Mouse (Mus musculus) E14TG2a.4 (cell line): ENCODE measurements around the gene Mbnl2.
"Not testable (repeated sequence)": the region's sequence is repeated elsewhere in the genome, so short reads cannot be mapped to it uniquely, and the experiment has no call there.

Source experiments
- H3K27me3 ChIP-seq: 2 replicates; pipeline ENCODE4 v1.6.1; 2014; ENCODE audit warnings: low read length, control low read depth; ENCODE audit not compliant: insufficient read depth
- H3K36me3 ChIP-seq: 2 replicates; pipeline ENCODE4 v1.6.1; 2014; ENCODE audit warnings: low read length, control low read depth; ENCODE audit not compliant: insufficient read depth
- H3K4me1 ChIP-seq: replicated peaks from 2 replicates; pipeline ENCODE4 v1.6.1; 2014; ENCODE audit warnings: low read depth, low read length, control low read depth
- H3K4me3 ChIP-seq: replicated peaks from 2 replicates; pipeline ENCODE4 v1.5.1; 2014; ENCODE audit warnings: mild to moderate bottlenecking, low read length
- H3K9me3 ChIP-seq: 2 replicates; pipeline ENCODE4 v1.6.1; 2014; ENCODE audit warnings: low read length, control low read depth
- CTCF ChIP-seq: conservative IDR thresholded peaks from 2 replicates; pipeline ENCODE4 v1.5.1; 2014; ENCODE audit warnings: low read length
- NANOG ChIP-seq: IDR thresholded peaks from 2 replicates; pipeline ENCODE4 v1.6.1; 2014; ENCODE audit warnings: borderline replicate concordance, low read length, mixed read lengths
- POU5F1 ChIP-seq: IDR thresholded peaks from 2 replicates; pipeline ENCODE4 v1.6.1; 2014; ENCODE audit warnings: low read length, borderline replicate concordance

Mbnl2 gene

DNA sequence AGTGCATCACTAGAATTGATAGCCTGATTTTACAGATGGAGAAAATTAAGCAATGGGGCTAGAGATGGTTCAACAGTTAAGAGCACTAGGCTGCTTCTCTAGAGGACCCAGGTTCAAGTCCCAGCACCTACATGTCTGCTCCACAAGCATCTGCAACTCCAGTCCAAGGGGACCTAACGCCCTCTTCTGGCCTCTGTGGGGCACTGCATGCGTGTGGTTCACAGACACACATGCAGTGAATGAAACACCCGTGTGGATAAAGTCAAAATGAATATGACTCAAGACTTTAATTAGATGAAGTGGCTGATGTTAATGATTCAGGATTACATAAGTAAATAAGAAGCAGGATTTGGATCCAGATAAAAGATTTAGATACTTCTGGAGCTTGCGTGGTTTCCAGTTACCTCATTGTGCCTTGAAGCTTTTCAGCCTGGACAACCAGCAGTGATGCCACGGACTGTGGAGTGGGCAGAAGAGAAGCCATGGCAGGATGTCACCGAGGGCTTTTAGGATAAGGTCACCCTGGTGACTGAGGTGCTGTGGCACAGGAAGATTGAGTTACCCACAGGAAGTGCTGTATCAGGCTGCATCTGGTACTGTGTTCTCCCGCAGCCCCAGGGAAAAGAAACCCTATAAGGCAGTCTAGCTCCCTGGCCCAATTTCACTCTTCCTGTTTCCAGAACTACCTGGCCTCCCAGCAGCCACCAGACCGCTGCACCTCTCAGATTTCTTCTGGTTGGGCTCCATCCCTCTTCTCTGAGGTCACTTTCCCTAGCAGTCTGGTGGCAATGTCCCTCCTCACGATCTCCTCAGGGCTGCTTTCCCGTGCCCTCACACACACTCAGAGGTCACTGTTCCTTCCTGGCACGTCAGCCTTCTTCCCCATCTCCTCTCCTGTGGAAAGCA, 72.2 kb downstream of the Mbnl2 start:
- no peak overlapping the region for H3K4me3 ChIP-seq
- no peaks in the 10 kb centered on the region for H3K27me3 ChIP-seq
- peaks cover 25% of the 10 kb centered on the region for H3K9me3 ChIP-seq
- peak; percentile 13; the same call in 1 of the 2 replicates for TF ChIP-seq CTCF
- no peak for TF ChIP-seq POU5F1
- no peaks in the 10 kb centered on the region for H3K4me1 ChIP-seq
- no peaks in the 10 kb centered on the region for H3K36me3 ChIP-seq

DNA sequence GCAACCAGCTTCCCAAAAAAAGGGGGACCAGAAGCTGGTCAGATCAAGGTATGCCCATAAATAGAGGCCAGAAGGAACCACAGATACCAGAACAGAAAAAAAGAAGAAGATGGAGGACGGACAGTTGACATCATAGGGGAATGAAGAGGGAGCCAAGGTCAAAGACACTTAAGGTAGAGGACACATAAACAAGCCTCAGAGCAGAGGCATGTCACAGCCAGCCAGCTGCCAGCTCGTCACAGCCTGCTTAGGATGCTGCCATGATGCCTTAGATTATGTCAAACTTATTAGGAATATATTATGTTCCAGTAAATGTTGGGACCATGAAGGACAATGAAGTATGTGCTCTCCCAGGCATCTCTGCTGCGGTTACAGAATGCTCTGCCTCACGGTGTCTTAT, 73.9 kb downstream of the Mbnl2 start:
- H3K36me3 ChIP-seq, result no peaks in the 10 kb centered on the region
- H3K4me3 ChIP-seq, result no peak overlapping the region
- H3K9me3 ChIP-seq, result peaks cover 25% of the 10 kb centered on the region
- no peaks in the 10 kb centered on the region for H3K27me3 ChIP-seq
- H3K4me1 ChIP-seq, result no peaks in the 10 kb centered on the region
- TF ChIP-seq NANOG (no peak), CTCF (no peak), POU5F1 (no peak)

DNA sequence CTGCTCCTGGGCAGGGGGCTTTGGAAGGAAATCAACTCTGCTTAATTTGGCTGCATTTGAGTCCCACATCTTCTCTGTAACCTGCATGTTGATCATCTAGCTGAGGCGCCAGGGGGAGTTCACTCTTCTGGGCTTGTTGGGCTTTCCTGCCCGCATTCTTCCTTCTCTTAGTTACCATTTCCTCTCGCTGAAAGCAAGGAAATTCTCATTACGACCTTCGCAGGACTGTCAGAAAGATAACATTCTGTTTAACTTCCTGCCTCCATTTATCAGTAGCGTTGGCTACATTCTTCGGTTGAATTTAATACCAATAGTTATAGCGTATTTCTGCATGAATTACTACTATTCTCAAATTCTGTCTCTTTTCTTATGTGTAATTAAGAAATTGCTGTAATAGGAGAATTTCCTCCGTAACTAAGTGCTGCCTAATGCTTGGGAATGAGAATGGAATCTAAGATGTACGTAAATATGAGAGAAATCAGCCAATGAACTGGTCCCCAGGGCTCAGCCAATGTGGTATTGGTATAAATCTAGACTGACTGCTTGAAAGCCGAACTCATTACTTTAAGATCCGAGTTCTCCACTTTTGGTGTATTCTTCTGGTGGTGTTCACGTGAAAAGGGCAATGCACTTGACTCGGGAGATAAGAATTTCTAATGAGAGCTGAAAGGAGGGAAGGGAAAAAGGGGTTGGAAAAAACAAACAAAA, 76.8 kb downstream of the Mbnl2 start:
- Histone ChIP-seq H3K4me1 (peaks cover 19% of the 10 kb centered on the region), H3K4me3 (no peak overlapping the region), H3K27me3 (no peaks in the 10 kb centered on the region), H3K36me3 (no peaks in the 10 kb centered on the region), H3K9me3 (peaks cover 6% of the 10 kb centered on the region; the same call in 1 of the 2 replicates)
- TF ChIP-seq POU5F1 (no peak), CTCF (no peak), NANOG (no peak)

DNA sequence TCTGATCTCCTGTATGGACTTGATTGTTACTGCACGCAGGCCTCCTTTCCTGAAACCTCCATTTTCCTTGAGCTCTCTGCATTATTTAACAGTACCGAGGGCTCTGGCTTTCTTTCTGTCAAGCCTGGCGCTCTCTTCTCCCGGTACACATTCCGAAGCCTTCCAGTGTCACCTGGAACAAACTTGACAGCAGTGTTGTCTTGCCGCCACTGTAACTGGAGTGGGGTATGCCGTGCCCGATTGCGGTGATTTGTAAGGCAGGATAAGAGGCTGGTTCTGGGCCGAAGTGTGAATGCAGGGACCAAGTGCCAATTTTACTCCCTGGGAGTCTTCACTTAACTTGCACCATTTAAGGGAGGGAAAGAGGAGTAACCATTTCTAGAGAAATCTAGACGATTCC, 77.7 kb downstream of the Mbnl2 start:
- H3K4me3 ChIP-seq, result no peak overlapping the region
- H3K4me1 ChIP-seq, result peaks cover 24% of the 10 kb centered on the region
- no peaks in the 10 kb centered on the region for H3K27me3 ChIP-seq
- H3K36me3 ChIP-seq, result no peaks in the 10 kb centered on the region
- no peaks in the 10 kb centered on the region for H3K9me3 ChIP-seq
- TF ChIP-seq NANOG (no peak), POU5F1 (no peak), CTCF (no peak)

DNA sequence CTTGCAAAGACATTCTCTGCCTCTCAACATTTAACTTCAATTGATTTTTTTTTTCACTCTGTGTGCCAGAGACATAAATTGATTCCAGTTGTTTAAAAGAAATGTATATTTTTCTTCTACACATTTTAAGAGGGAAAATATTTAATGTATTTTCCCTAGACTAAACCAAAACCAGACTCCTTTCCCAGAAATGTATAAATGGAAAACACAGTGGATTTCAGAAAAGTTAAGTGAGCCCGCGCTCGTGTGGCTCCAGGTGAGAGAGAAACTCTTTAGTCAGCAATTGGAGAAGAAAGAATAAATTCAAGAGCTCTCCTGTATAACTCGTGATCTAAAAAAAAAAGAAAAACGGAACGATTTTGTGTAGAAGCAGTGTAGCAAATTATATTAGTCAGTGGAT, 79.1 kb downstream of the Mbnl2 start:
- H3K4me1 ChIP-seq, result peaks cover 24% of the 10 kb centered on the region

DNA sequence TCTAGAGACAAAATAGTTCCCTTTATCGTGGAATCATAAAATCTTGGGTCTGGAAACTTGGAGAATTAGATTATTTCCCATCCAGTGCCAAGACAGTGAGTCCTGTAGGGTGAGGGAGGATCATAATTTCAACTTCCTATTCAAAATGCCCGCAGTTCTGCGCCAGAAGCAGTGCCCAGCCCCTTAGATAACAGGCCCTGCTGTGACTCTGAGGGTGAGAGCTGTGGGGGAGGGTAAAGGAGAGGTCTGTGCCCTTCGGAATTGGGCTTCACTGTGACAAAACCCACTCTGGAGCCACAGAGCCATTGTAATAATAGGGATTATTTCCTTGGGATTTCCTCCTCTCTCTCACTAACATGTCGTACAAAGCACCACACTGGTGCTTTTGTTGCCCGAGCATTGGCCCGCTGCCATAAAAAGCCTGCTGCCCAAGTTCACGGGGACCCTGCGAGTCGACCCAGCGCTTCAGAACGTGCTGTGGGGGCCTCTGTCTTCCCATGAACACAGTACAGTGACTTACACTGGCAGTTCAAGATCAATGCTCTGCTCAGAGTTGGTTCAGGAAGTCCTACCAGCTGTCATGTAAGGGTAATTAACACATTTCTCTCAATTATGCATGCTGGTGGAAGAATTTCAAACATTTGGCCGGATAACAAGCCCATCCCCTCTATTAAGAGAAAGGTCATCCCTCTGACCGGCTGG, 79.7 kb downstream of the Mbnl2 start:
- no peaks in the 10 kb centered on the region for H3K36me3 ChIP-seq
- TF ChIP-seq CTCF, result no peak
- no peak for TF ChIP-seq NANOG
- TF ChIP-seq POU5F1, result no peak
- no peak overlapping the region for H3K4me3 ChIP-seq
- no peaks in the 10 kb centered on the region for H3K27me3 ChIP-seq
- peaks cover 24% of the 10 kb centered on the region for H3K4me1 ChIP-seq
- H3K9me3 ChIP-seq, result no peaks in the 10 kb centered on the region

More for the DNA sequence above, 79.1 kb downstream of the Mbnl2 start:
- no peaks in the 10 kb centered on the region for H3K36me3 ChIP-seq
- H3K9me3 ChIP-seq, result no peaks in the 10 kb centered on the region
- no peaks in the 10 kb centered on the region for H3K27me3 ChIP-seq
- TF ChIP-seq NANOG (no peak), POU5F1 (no peak), CTCF (no peak)
- no peak overlapping the region for H3K4me3 ChIP-seq

DNA sequence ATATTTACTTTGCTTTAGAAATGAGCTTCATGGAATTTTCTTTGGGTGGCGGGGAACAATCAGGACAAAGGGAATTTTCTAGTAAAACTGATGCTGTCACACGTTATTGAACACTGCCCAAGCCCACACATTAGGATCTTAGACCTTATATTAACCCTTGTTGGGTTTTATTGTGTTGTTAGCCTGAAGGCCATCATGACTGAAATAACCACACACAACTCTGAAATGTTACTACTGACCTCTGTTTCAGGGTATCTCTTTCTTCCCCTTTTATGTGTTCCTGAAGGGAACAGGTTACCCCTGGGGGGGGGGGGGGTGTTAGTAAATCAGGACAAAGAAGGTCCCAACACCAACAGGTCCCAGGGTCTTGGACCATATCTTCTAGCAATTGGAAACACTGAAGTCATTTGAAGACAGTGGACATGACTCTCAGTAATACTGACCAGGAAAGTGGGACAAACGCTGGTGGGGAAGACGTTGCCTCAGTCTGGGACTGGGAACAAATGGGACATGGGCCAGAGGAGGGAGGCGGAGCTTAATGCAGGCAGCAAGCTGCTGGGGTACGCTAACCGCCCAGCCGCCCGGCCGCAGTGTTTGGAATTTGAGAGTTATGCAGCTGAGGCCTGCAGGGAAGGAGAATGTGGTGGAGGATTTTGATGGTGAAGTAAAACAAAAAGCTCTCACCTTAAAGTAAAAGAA, 80.4 kb downstream of the Mbnl2 start:
- no peak overlapping the region for H3K4me3 ChIP-seq
- TF ChIP-seq POU5F1 (no peak), CTCF (no peak), NANOG (no peak)
- H3K4me1 ChIP-seq, result peaks cover 24% of the 10 kb centered on the region

DNA sequence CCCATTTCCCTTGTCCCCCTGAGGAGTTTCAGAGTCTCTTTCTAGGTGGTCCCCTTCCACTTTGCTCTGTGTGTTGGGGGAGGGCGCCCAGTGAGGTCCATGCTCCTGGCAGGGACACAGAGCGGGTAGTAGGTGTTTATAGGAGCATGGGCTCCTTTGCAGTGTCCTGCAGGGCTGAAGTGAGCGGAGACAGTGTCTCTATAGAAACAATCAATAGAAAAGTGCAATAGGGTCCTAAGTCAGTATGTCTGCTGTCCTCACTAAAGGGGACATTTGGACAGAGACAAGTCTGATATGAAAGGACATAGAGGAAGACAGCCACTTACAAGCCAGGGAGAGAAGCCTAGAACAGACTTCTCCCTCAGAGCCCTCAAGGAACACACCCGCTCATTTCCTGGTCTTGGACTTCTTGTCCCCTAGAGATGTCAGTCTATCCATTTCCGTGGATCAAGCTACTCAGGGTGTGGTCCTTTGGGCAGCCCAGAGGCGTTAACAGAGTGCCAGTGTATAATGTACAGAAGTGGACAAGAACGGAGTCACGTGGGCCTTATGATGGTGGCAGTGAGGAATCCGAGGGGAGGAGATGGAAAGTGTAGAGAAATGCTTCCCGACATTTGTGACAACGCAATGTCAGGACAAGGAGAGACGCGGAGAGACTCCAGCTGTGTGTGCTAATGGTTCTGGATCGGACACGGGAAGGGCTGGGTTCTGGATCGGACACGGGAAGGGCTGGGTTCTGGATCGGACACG, 82.0 kb downstream of the Mbnl2 start:
- no peak overlapping the region for H3K4me3 ChIP-seq
- no peaks in the 10 kb centered on the region for H3K36me3 ChIP-seq
- no peaks in the 10 kb centered on the region for H3K9me3 ChIP-seq
- peaks cover 26% of the 10 kb centered on the region for H3K4me1 ChIP-seq
- TF ChIP-seq POU5F1, result no peak
- no peak for TF ChIP-seq NANOG
- no peak for TF ChIP-seq CTCF
- no peaks in the 10 kb centered on the region for H3K27me3 ChIP-seq

More for the DNA sequence above, 80.4 kb downstream of the Mbnl2 start:
- H3K9me3 ChIP-seq, result no peaks in the 10 kb centered on the region
- no peaks in the 10 kb centered on the region for H3K27me3 ChIP-seq
- H3K36me3 ChIP-seq, result no peaks in the 10 kb centered on the region

DNA sequence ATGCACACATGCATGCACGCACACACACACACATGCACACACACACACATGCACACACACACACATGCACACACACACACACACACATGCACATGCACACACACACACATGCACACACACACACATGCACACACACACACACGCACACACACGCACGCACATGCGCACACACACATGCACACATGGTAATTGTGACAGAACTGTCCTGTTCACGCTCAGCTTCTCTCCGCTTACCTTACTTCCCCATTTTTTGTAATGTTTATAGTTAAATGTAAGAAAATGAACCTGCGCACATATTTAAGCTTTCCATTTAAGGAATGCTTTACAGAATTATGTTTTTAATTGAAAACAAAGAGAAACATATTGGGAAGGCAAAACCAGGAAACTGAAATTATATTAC, 84.1 kb downstream of the Mbnl2 start:
- H3K9me3 ChIP-seq, H3K36me3 ChIP-seq, H3K4me3 ChIP-seq, H3K27me3 ChIP-seq: not testable (repeated sequence)
- peaks cover 40% of the 10 kb centered on the region for H3K4me1 ChIP-seq
